Mouse (Mus musculus) bone marrow, adult 2 months (tissue): ENCODE measurements around the gene Faap100.

ENCODE experiments used
- CTCF ChIP-seq: fragments of 200-500 bp; IDR thresholded peaks from 2 replicates; pipeline ENCODE4 v1.5.1; 2011; ENCODE audit warnings: low read length, control low read depth; ENCODE audit not compliant: control insufficient read depth, insufficient read depth
- POLR2A ChIP-seq: fragments of 200-500 bp; IDR thresholded peaks from 2 replicates; pipeline ENCODE4 v1.6.1; 2011; ENCODE audit warnings: low read depth, mild to moderate bottlenecking, control low read depth, low read length, borderline replicate concordance; ENCODE audit not compliant: control insufficient read depth

DNA sequence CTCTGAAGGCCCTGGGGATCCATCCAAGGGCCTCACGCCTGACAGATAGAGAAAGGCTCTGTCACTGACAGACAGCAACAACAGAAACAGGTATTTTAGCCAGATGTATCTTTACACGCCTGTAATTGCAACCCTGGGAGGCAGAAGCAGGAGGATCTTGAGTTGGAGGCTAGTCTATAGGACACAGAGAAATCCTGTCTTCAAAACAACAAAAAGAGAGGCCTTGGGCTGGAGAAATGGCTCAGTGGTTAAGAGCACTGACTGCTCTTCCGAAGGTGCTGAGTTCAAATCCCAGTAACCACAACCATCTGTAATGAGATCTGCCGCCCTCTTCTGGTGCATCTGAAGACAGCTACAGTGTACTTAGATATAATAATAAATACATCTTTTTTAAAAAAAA is 21.7 kb downstream of the Faap100 start:
- TF ChIP-seq CTCF (no peak), POLR2A (no peak)
